Mouse (Mus musculus) testis, adult 2 months (tissue): ENCODE measurements at regions not wholly inside any gene's neighbourhood (a gene's known extent, or its start where the extent isn't known, plus 50 kb on each side); places are given as distances from the start of the nearest gene placed in this dataset.
"Not testable (repeated sequence)": the region's sequence is repeated elsewhere in the genome, so short reads cannot be mapped to it uniquely, and the experiment has no call there.

Source experiments
- CTCF ChIP-seq: fragments of 200-500 bp; IDR thresholded peaks from 2 replicates; pipeline ENCODE4 v1.5.1; 2012; ENCODE audit warnings: low read depth, mild to moderate bottlenecking, inconsistent platforms, low read length, moderate library complexity; ENCODE audit not compliant: control insufficient read depth, insufficient read depth, insufficient replicate concordance
- POLR2A ChIP-seq: fragments of 200-500 bp; IDR thresholded peaks from 2 replicates; pipeline ENCODE4 v1.6.1; 2012; ENCODE audit warnings: low read depth, mild to moderate bottlenecking, inconsistent platforms, low read length, moderate library complexity; ENCODE audit not compliant: control insufficient read depth

DNA sequence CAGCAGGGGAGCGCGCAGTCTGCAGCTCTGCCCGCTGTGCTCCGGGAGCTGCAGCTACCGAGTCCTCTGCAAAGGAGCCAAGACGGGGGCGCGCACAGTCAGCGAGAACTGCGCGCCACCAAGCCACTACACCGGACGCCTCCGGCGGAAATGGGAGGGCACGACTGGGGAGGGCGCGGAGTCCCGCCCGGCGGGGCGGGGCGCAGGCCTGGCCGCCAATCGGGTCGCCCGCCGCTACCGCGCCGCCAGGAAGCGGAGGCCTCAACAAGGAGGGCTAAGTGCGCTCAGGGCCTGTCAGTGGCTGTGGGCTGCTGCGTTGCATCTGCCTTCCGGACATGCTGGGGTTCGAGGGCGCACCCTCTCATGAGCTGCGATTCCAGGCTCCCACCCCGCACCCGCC, 481.7 kb upstream of the Ywhaq start:
- 0 out of 2 replicates have a peak, but pooled peaks have one; percentile 17 for TF ChIP-seq POLR2A
- TF ChIP-seq CTCF, result not testable (repeated sequence)
